Mouse (Mus musculus): ENCODE results near the gene Dnajc11.
A peak's percentile ranks its signal among the peaks of the same experiment; 100 is the strongest.

Dnajc11 gene

GRCm38 (mm10) chr4:152009076-152010051 lies 75.9 kb downstream of the Dnajc11 start:
- peak; percentile 75 for DNase-seq (ENCODE audit: low spot score)

GRCm38 (mm10) chr4:152010091-152010706 lies 76.7 kb downstream of the Dnajc11 start:
- no peak for DNase-seq (ENCODE audit: low spot score)

GRCm38 (mm10) chr4:152010707-152011134 lies 77.2 kb downstream of the Dnajc11 start:
- no peak for DNase-seq (ENCODE audit: low spot score)

GRCm38 (mm10) chr4:152011171-152011760 lies 77.8 kb downstream of the Dnajc11 start:
- no peak for DNase-seq (ENCODE audit: low spot score)

- no peak for DNase-seq (ENCODE audit: low spot score)
These were observed 78.6 kb downstream of the Dnajc11 start for GRCm38 (mm10) chr4:152012109-152012508.

- DNase-seq (ENCODE audit: low spot score), result no peak
These were observed 79.7 kb downstream of the Dnajc11 start for GRCm38 (mm10) chr4:152013036-152013813.

- DNase-seq (ENCODE audit: low spot score), result no peak
These were observed 85.6 kb downstream of the Dnajc11 start for GRCm38 (mm10) chr4:152019073-152019472.

- no peak for DNase-seq (ENCODE audit: low spot score)
These were observed 86.5 kb downstream of the Dnajc11 start for GRCm38 (mm10) chr4:152020024-152020423.

- no peak for DNase-seq (ENCODE audit: low spot score)
These were observed 88.1 kb downstream of the Dnajc11 start for GRCm38 (mm10) chr4:152021568-152022097.

- no peak for DNase-seq (ENCODE audit: low spot score)
These were observed 89.0 kb downstream of the Dnajc11 start for GRCm38 (mm10) chr4:152022506-152022905.

- no peak for DNase-seq (ENCODE audit: low spot score)
These were observed 91.0 kb downstream of the Dnajc11 start for GRCm38 (mm10) chr4:152024525-152024924.

- DNase-seq (ENCODE audit: low spot score), result no peak
These were observed 93.4 kb downstream of the Dnajc11 start for GRCm38 (mm10) chr4:152026751-152027508.

- DNase-seq (ENCODE audit: low spot score), result peak; percentile 95
These were observed 94.0 kb downstream of the Dnajc11 start, which contains the start of gene Zbtb48 for GRCm38 (mm10) chr4:152027524-152027923. Zbtb48 (minus strand) TSS chr4:152027671.

- no peak for DNase-seq (ENCODE audit: low spot score)
These were observed 95.0 kb downstream of the Dnajc11 start for GRCm38 (mm10) chr4:152028456-152028855.

GRCm38 (mm10) chr4:152029087-152029486 lies 95.6 kb downstream of the Dnajc11 start:
- DNase-seq (ENCODE audit: low spot score), result no peak

GRCm38 (mm10) chr4:152029997-152030396 lies 96.5 kb downstream of the Dnajc11 start:
- DNase-seq (ENCODE audit: low spot score), result no peak
